Mouse (Mus musculus) gastrocnemius, postnatal 4 days (tissue): ENCODE data around the gene Vstm2b. TPM values are rescaled to one million over a fixed set of nuclear protein-coding genes. Genes with fewer than 3 reads are reported as not detected.

Experiments
- DNase-seq, 2 experiments: peaks; one replicate each; pipeline ENCODE4 v3.0.0; 2021 to 2022; ENCODE audit warnings: low spot score in 2 of 2, mixed read lengths in 2 of 2
- long read RNA-seq, 2 experiments: library from polyadenylated mRNA; stranded (forward); transcript quantifications; one replicate each; pipeline ENCODE4 v2.0.0; 2021
- total RNA-seq, 2 experiments: library from RNA; stranded (reverse); gene quantifications; 2 replicates each; pipeline ENCODE4 v1.2.3; 2021

The Vstm2b gene
- total RNA-seq: 1 to 10 TPM; 2.7 to 2.9 TPM
- long read RNA-seq, experiment 1, partial matches to known transcripts: 2 of 7 reads
- long read RNA-seq, experiment 1, other reads (novel, unspliced or antisense): 5 of 7 reads
- long read RNA-seq, experiment 2, partial matches to known transcripts: 0 of 8 reads
- long read RNA-seq, experiment 2, other reads (novel, unspliced or antisense): 5 of 8 reads

- no peak for DNase-seq
These were observed at the start of gene Vstm2b for GRCm38 (mm10) chr7:40898096-40898710. Vstm2b (plus strand) TSS chr7:40898328.

GRCm38 (mm10) chr7:40856088-40856625, 42.0 kb upstream of the Vstm2b start:
- no peak for DNase-seq

GRCm38 (mm10) chr7:40873380-40873990, 24.6 kb upstream of the Vstm2b start:
- DNase-seq: no peak

- DNase-seq: no peak
These were observed 13.2 kb upstream of the Vstm2b start for GRCm38 (mm10) chr7:40884855-40885489.

GRCm38 (mm10) chr7:40888358-40888757, 9.8 kb upstream of the Vstm2b start:
- DNase-seq: no peak

GRCm38 (mm10) chr7:40896964-40897363, 1.2 kb upstream of the Vstm2b start:
- DNase-seq: no peak

GRCm38 (mm10) chr7:40898711-40899375, 715 bp downstream of the Vstm2b start:
- DNase-seq: peak; percentile 18 to 21

GRCm38 (mm10) chr7:40899376-40900265, 1.5 kb downstream of the Vstm2b start:
- DNase-seq: peak in 1 of 2 experiments; percentile 17

- DNase-seq: peak; percentile 46 to 69
These were observed 3.1 kb downstream of the Vstm2b start for GRCm38 (mm10) chr7:40901201-40901600.

GRCm38 (mm10) chr7:40902506-40902905, 4.4 kb downstream of the Vstm2b start:
- no peak for DNase-seq

- DNase-seq: no peak
These were observed 8.4 kb downstream of the Vstm2b start for GRCm38 (mm10) chr7:40906484-40906883.

GRCm38 (mm10) chr7:40916761-40917160, 18.6 kb downstream of the Vstm2b start:
- DNase-seq: no peak

GRCm38 (mm10) chr7:40920118-40920517, 22.0 kb downstream of the Vstm2b start:
- no peak for DNase-seq

- no peak for DNase-seq
These were observed 23.2 kb downstream of the Vstm2b start for GRCm38 (mm10) chr7:40921281-40921680.

GRCm38 (mm10) chr7:40922871-40923270, 24.7 kb downstream of the Vstm2b start:
- DNase-seq: no peak

GRCm38 (mm10) chr7:40928391-40928790, 30.3 kb downstream of the Vstm2b start:
- no peak for DNase-seq

GRCm38 (mm10) chr7:40936617-40937212, 38.6 kb downstream of the Vstm2b start:
- no peak for DNase-seq

GRCm38 (mm10) chr7:40939371-40939770, 41.2 kb downstream of the Vstm2b start:
- no peak for DNase-seq

- no peak for DNase-seq
These were observed 44.3 kb downstream of the Vstm2b start for GRCm38 (mm10) chr7:40942233-40942935.
